ENCODE assay signal across 12 mouse cellular contexts in the genomic region with DNA sequence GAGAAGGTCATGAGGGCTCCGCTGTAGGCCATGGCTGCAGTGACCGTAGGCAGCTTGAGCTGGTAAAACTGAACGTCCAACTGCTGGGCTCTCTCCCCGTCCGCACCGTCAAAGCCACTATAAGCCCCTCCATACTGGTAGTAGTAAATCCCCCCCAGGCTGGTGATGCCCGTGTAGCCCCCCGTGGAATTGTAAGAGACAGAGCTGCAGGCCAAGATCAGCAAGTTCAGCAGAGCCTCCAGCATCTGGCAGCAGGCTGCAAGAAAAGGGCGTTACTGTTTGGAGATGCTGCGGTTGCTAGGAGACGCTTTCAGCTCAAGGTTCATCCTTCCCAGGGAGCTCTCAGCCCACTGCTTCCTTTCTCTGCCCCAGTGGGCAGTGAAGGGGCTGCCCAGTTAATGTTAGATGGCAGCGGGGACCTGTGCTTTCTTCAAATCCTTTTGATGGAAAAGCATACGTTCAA. TPM values are rescaled to one million over a fixed set of nuclear protein-coding genes. Genes with fewer than 3 reads are reported as not detected.
DNase-seq lines count a peak whose midpoint lies in the region; ATAC-seq and TF ChIP-seq lines count a peak whose summit lies in the region.
"Had no signal": no experiment of that assay in that cellular context is flagged by ENCODE, and none has a peak within 500 bp of the region (broad histone marks: within the 10 kb centered on the region; RNA-seq: fewer than 3 reads in every experiment).

No protein-coding gene starts in this region.

- 28% methylated on average over 13 of the region's 13 CpGs for WGBS in forebrain, postnatal 0 days
- WGBS in neural tube, embryonic 11.5 days = 45% methylated on average over 13 of the region's 13 CpGs

- 0 out of 2 replicates have a peak overlapping the region, but pooled peaks have one; percentile 42 for H3K27ac ChIP-seq in forebrain, postnatal 0 days (ENCODE audit: low read depth, low read length)
- H3K27ac ChIP-seq in neural tube, embryonic 11.5 days (ENCODE audit: low read depth, low read length) = no peak overlapping the region
- H3K27ac ChIP-seq: limb, embryonic 15.5 days had no signal

- no peaks in the 10 kb centered on the region for H3K36me3 ChIP-seq in forebrain, postnatal 0 days (ENCODE audit: insufficient read depth)
- H3K36me3 ChIP-seq in neural tube, embryonic 11.5 days (ENCODE audit: control insufficient read depth, insufficient read depth, low read length) = no peaks in the 10 kb centered on the region
- H3K36me3 ChIP-seq: limb, embryonic 15.5 days had no signal

- H3K9ac ChIP-seq in forebrain, postnatal 0 days = no peak overlapping the region
- H3K9ac ChIP-seq in neural tube, embryonic 11.5 days (ENCODE audit: low read length) = no peak overlapping the region
- H3K9ac ChIP-seq: limb, embryonic 15.5 days had no signal

- no peak for TF ChIP-seq CTCF in forebrain, postnatal 0 days (IDR thresholded peaks at IDR 0.05; ENCODE audit: low read depth)

- peak; percentile 83 for ATAC-seq in forebrain, postnatal 0 days
- ATAC-seq in neural tube, embryonic 11.5 days (ENCODE audit: insufficient read depth, low FRiP score, low TSS enrichment) = no peak; the same call in 1 of the 2 replicates

- DNase-seq in gastrocnemius, postnatal 14 days = peak; percentile 43
- no peak for DNase-seq in gastrocnemius, adult 8-10 months (ENCODE audit: low spot score in 2 of 2)
- DNase-seq in NIH3T3 (ENCODE audit: low read depth) = peak; percentile 41
- DNase-seq in forebrain, postnatal 0 days = peak; percentile 70
- DNase-seq in neural tube, embryonic 11.5 days (ENCODE audit: low spot score) = peak; percentile 56
- no peak for DNase-seq in cerebellum, adult 11-12 months
- DNase-seq in cerebellum, postnatal 14 days = no peak
- no peak for DNase-seq in cerebellum, adult 8-10 months
- DNase-seq: adrenal gland, postnatal 36 days; thymus, postnatal 36 days had no signal

- H3K4me3 ChIP-seq in forebrain, postnatal 0 days (ENCODE audit: low read depth, low read length) = no peak overlapping the region
- H3K4me3 ChIP-seq in neural tube, embryonic 11.5 days (ENCODE audit: low read depth, low read length) = no peak overlapping the region
- H3K4me3 ChIP-seq: limb, embryonic 15.5 days had no signal

- peaks cover 12% of the 10 kb centered on the region; the same call in 1 of the 2 replicates for H3K4me1 ChIP-seq in forebrain, postnatal 0 days (ENCODE audit: insufficient read depth)
- 0 out of 2 replicates have a peak, but pooled peaks cover 3% of the 10 kb centered on the region for H3K4me1 ChIP-seq in neural tube, embryonic 11.5 days (ENCODE audit: control insufficient read depth, insufficient read depth, low read length)

- no peaks in the 10 kb centered on the region for H3K27me3 ChIP-seq in forebrain, postnatal 0 days (ENCODE audit: insufficient read depth, low read length)
- H3K27me3 ChIP-seq in neural tube, embryonic 11.5 days (ENCODE audit: control insufficient read depth, insufficient read depth, low read length) = no peaks in the 10 kb centered on the region

- intact Hi-C loops in gastrocnemius, postnatal 14 days (cut with DNase I; ENCODE audit: low total_unique reads) = no loop called here

- no peaks in the 10 kb centered on the region for H3K9me3 ChIP-seq in forebrain, postnatal 0 days (ENCODE audit: low read length)
- no peaks in the 10 kb centered on the region for H3K9me3 ChIP-seq in neural tube, embryonic 11.5 days (ENCODE audit: control insufficient read depth, low read length)
- H3K9me3 ChIP-seq: limb, embryonic 15.5 days had no signal

- H3K4me2 ChIP-seq in forebrain, postnatal 0 days (ENCODE audit: low read depth) = peak overlapping the region; percentile 3; the same call in 1 of the 2 replicates
- no peak overlapping the region for H3K4me2 ChIP-seq in neural tube, embryonic 11.5 days (ENCODE audit: low read depth)
- H3K4me2 ChIP-seq: limb, embryonic 15.5 days had no signal

RNA-seq across cellular contexts. Expression of a gene that starts 7.5 kb away (rescaled TPM):
- total RNA-seq in gastrocnemius, postnatal 14 days (2021) = under 1 TPM in 1 of 2 experiments, not detected in 1; 0.43 TPM
- total RNA-seq in gastrocnemius, adult 8-10 months (2022) = not detected
- 0.69 and 0.76 TPM in 2 replicates for total RNA-seq in forebrain, postnatal 0 days (2014; rRNA removed)
- 0.64 and 1.4 TPM in 2 replicates for polyA plus RNA-seq in forebrain, postnatal 0 days (2015; fragmentation: Nextera tagmentation; extraction: Ambion mirVana)
- 0.29 and 0.47 TPM in 2 replicates for polyA plus RNA-seq in neural tube, embryonic 11.5 days (2014; fragmentation: Nextera tagmentation; extraction: Ambion mirVana)

RNA-seq across cellular contexts. Expression of a gene that starts 35.7 kb away (rescaled TPM):
- not detected for total RNA-seq in gastrocnemius, postnatal 14 days (2021)
- under 1 TPM in 1 of 4 experiments, not detected in 3; 0.59 TPM for total RNA-seq in gastrocnemius, adult 8-10 months (2022)
- not detected in 2 replicates for total RNA-seq in forebrain, postnatal 0 days (2014; rRNA removed)
- polyA plus RNA-seq in forebrain, postnatal 0 days (2015; fragmentation: Nextera tagmentation; extraction: Ambion mirVana) = not detected in 2 replicates
- polyA plus RNA-seq in neural tube, embryonic 11.5 days (2014; fragmentation: Nextera tagmentation; extraction: Ambion mirVana) = not detected in 2 replicates
- polyA plus RNA-seq: intestine, embryonic 14.5 days; limb, embryonic 15.5 days had no signal

Comparison
In these comparisons a context has a peak if more than half of its experiments do, and no peak if none do; other contexts are left out.
1. DNase-seq: peak in gastrocnemius, postnatal 14 days (single experiment), NIH3T3 (single experiment), forebrain, postnatal 0 days (single experiment) and neural tube, embryonic 11.5 days (single experiment); none in gastrocnemius, adult 8-10 months (0 of 2), cerebellum, adult 11-12 months (single experiment), cerebellum, postnatal 14 days (0 of 2) and cerebellum, adult 8-10 months (single experiment).